Mouse (Mus musculus) midbrain, embryonic 14.5 days (tissue): ENCODE measurements around the gene Ass1. TPM values are rescaled to one million over a fixed set of nuclear protein-coding genes. Genes with fewer than 3 reads are reported as not detected.

Experiments
- ATAC-seq: fragments of 200-750 bp; cut with Nextera tagmentation; 2 replicates; pipeline ENCODE4 v1.8.0; 2017; ENCODE audit warnings: moderate number of reproducible peaks, moderate library complexity; ENCODE audit not compliant: low FRiP score, low TSS enrichment
- DNase-seq: peaks from one replicate; pipeline ENCODE4 v3.0.0-alpha.2; 2015
- H3K27ac ChIP-seq: fragments of 300-500 bp; sonication (generic); replicated peaks from 2 replicates; pipeline ENCODE4 v1.5.1; 2014; ENCODE audit warnings: mild to moderate bottlenecking, low read depth, low read length, moderate library complexity
- H3K27me3 ChIP-seq: fragments of 300-500 bp; sonication (generic); 2 replicates; pipeline ENCODE4 v1.6.1; 2014; ENCODE audit warnings: low read length, control low read depth, mixed read lengths; ENCODE audit not compliant: control insufficient read depth, insufficient read depth
- H3K36me3 ChIP-seq: fragments of 300-500 bp; sonication (generic); 2 replicates; pipeline ENCODE4 v1.6.1; 2014; ENCODE audit warnings: low read length, control low read depth; ENCODE audit not compliant: control insufficient read depth, insufficient read depth
- H3K4me1 ChIP-seq: fragments of 300-500 bp; sonication (generic); 2 replicates; pipeline ENCODE4 v1.6.1; 2014; ENCODE audit warnings: mild to moderate bottlenecking, antibody characterized with exemption, low read length, control low read depth; ENCODE audit not compliant: control insufficient read depth, insufficient read depth
- H3K4me2 ChIP-seq: fragments of 300-500 bp; sonication (generic); 2 replicates; pipeline ENCODE4 v1.6.1; 2014; ENCODE audit warnings: mild to moderate bottlenecking, low read length, moderate library complexity
- H3K4me3 ChIP-seq: fragments of 300-500 bp; sonication (generic); replicated peaks from 2 replicates; pipeline ENCODE4 v1.5.1; 2014; ENCODE audit warnings: low read depth, low read length
- H3K9ac ChIP-seq: fragments of 300-500 bp; sonication (generic); replicated peaks from 2 replicates; pipeline ENCODE4 v1.6.1; 2014; ENCODE audit warnings: mild to moderate bottlenecking, low read length, moderate library complexity
- H3K9me3 ChIP-seq: fragments of 300-500 bp; sonication (generic); 2 replicates; pipeline ENCODE4 v1.6.1; 2016; ENCODE audit warnings: low read length, control low read depth, mixed read lengths; ENCODE audit not compliant: control insufficient read depth
- WGBS: fragments of 180-500 bp; shearing (Covaris S2); extraction: QIAGEN DNeasy Blood & Tissue Kit; methylation state at CpG from one replicate; pipeline ENCODE4 v1.1.7; 2014; 5-methylcytosine and 5-hydroxymethylcytosine counted together
- polyA plus RNA-seq: library from polyadenylated mRNA; unstranded; fragments of >200 nt; fragmentation: Nextera tagmentation; extraction: Ambion mirVana; gene quantifications from 2 replicates; pipeline ENCODE4 v1.2.1, GENCODE M21; 2014

The Ass1 gene
- polyA plus RNA-seq, 1 experiment from 2014 or later, result 7.4 TPM

DNA sequence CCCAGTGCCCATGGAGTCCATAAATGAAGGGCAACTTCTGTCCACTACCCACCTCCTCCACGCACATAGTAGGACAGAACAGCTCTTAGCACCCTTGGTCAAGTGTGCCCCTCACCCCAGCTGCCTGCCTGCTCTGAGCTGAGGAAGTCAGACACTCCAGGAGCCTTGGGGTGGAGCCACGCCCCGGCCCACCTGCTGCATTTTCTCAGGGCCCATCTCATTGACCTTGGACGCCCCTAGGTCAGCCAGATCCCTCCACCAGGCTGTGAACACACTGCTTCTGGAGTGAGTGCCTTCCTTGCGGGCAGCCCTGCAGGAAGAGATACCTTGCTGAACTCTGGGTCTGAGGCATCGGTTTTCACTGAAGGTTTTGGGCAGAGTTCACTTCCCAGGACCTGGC is 1.6 kb downstream of the Ass1 start:
- ATAC-seq (no peak), DNase-seq (no peak)
- Histone ChIP-seq H3K4me2 (no peak overlapping the region), H3K36me3 (no peaks in the 10 kb centered on the region), H3K9me3 (no peaks in the 10 kb centered on the region), H3K9ac (no peak overlapping the region), H3K4me3 (no peak overlapping the region), H3K27ac (no peak overlapping the region), H3K27me3 (peaks cover 30% of the 10 kb centered on the region), H3K4me1 (peaks cover 21% of the 10 kb centered on the region)
- WGBS, result 56% methylated on average over 6 of the region's 6 CpGs

DNA sequence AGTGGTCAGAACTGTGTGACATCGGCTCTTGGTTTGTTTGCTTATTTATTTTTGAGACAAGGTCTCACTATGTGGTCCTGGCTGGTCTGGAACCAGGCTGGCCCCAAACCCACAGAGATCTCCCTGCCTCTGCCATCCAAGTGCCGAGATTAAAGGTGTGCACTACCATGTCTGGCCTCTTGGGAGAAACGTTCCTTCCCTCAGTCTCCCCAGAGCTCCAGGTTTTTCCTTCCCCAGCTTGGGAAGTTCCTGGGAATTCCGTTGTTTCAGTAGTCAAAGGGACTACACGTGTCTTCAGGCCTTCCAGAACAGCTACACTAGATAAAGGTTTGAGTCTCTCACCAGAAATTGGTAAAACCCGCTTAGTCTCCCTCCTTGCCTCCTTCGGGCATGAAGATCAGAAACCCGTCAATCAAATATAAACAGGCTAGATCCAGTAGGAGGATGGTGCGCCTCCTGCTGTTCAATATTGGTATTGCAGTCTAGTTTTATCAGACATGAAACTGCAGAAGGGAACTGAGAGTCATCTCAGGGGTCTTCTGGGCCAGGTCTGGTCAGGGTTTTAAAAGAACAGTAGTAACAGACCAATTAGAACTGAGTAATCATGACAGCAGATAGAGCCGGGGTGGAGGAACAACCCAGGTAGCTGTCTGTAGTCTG is 2.5 kb downstream of the Ass1 start:
- H3K36me3 ChIP-seq, result no peaks in the 10 kb centered on the region
- no peak for ATAC-seq
- peaks cover 30% of the 10 kb centered on the region for H3K27me3 ChIP-seq
- no peak overlapping the region for H3K9ac ChIP-seq
- WGBS, result 49% methylated on average over 10 of the region's 10 CpGs
- peak; percentile 65 for DNase-seq
- no peak overlapping the region for H3K4me2 ChIP-seq
- peaks cover 21% of the 10 kb centered on the region for H3K4me1 ChIP-seq
- no peak overlapping the region for H3K27ac ChIP-seq
- H3K9me3 ChIP-seq, result no peaks in the 10 kb centered on the region
- no peak overlapping the region for H3K4me3 ChIP-seq

DNA sequence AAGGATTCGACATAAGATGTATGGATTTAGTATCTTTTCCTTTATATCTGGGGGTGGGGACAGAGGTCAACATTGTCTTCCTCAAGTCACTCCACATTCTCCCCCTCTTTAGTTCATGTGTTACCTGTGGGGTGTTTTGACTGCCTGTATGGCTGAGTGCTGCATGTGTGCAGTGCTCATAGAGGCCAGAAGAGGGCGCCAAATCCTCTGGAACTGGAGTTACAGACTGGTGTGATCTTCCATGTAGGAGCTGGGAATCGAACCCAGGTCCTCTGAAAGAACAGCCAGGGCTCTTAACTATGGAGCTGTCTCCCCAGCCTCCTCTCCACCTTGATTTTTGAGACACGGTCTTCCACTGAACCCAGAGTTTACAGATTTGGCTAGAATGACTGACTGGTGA is 3.9 kb downstream of the Ass1 start:
- Histone ChIP-seq H3K4me3 (no peak overlapping the region), H3K9me3 (no peaks in the 10 kb centered on the region), H3K27ac (no peak overlapping the region), H3K27me3 (peaks cover 32% of the 10 kb centered on the region), H3K4me1 (peaks cover 21% of the 10 kb centered on the region), H3K36me3 (no peaks in the 10 kb centered on the region), H3K4me2 (no peak overlapping the region), H3K9ac (no peak overlapping the region)
- ATAC-seq (no peak), DNase-seq (no peak)
- WGBS, result 73% methylated on average over 4 of the region's 4 CpGs

DNA sequence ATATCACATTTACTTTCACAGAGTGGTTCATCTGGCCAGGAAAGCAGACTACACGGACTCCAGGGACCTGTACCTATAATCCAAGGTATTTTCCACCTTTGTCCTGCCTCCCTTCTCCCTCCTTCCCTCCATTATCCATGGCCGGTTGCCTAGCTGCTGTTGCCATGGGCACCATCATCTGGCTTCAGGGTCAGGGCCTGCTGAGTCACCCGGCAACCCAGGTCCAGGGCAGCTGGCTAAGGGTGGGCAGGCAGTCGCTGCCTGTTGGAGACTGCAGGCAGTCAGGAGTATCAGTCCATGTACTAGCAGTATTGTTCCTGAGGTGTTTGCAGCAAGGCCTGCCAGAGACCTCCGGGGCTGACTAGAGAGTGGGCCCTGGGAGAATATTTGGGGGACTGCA is 4.7 kb downstream of the Ass1 start:
- no peak overlapping the region for H3K4me3 ChIP-seq
- peaks cover 19% of the 10 kb centered on the region for H3K4me1 ChIP-seq
- H3K36me3 ChIP-seq, result no peaks in the 10 kb centered on the region
- no peak for ATAC-seq
- H3K27ac ChIP-seq, result no peak overlapping the region
- WGBS, result 27% methylated on average over 5 of the region's 5 CpGs
- no peak for DNase-seq
- H3K9me3 ChIP-seq, result no peaks in the 10 kb centered on the region
- no peak overlapping the region for H3K4me2 ChIP-seq
- H3K9ac ChIP-seq, result no peak overlapping the region
- H3K27me3 ChIP-seq, result peaks cover 27% of the 10 kb centered on the region

DNA sequence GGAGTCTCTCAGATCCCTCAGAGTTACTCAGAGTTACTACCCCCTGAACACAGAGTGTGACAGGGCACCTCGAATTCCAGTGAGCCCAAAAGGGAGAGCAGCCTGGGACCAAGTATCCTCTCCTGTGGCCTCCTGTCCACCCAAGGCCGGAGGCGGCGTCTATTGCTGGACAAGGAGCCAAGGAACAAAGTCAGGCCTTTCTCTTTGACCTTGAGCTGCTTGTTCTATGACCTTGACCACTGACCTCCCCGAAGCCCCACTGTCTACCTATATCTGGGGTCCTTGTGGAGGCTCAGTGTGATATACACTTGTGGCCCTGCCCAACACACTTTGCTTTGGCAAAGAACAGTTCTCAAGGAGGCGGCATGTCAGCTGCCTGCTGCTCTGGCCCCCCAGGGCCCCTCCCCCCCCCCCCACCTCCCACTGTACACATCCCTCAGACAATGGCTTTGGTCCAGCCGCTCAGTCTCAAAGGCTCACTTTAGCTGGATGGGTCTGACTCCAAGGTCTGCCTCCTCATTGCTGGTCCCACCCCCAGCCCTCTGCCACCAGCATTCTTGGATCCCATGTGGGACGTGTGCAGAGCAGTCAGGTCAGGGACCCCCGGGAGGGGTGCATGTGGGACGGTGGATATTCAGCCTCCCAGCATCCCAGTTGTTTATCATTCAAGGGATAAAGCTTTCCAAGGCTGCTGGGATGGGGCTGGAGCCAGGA is 6.3 kb downstream of the Ass1 start:
- no peak for ATAC-seq
- Histone ChIP-seq H3K4me2 (no peak overlapping the region), H3K36me3 (no peaks in the 10 kb centered on the region), H3K27me3 (peaks cover 13% of the 10 kb centered on the region; the same call in 1 of the 2 replicates), H3K4me3 (no peak overlapping the region), H3K27ac (no peak overlapping the region), H3K9me3 (no peaks in the 10 kb centered on the region), H3K9ac (no peak overlapping the region), H3K4me1 (peaks cover 8% of the 10 kb centered on the region)
- WGBS, result 71% methylated on average over 10 of the region's 10 CpGs
- no peak for DNase-seq

DNA sequence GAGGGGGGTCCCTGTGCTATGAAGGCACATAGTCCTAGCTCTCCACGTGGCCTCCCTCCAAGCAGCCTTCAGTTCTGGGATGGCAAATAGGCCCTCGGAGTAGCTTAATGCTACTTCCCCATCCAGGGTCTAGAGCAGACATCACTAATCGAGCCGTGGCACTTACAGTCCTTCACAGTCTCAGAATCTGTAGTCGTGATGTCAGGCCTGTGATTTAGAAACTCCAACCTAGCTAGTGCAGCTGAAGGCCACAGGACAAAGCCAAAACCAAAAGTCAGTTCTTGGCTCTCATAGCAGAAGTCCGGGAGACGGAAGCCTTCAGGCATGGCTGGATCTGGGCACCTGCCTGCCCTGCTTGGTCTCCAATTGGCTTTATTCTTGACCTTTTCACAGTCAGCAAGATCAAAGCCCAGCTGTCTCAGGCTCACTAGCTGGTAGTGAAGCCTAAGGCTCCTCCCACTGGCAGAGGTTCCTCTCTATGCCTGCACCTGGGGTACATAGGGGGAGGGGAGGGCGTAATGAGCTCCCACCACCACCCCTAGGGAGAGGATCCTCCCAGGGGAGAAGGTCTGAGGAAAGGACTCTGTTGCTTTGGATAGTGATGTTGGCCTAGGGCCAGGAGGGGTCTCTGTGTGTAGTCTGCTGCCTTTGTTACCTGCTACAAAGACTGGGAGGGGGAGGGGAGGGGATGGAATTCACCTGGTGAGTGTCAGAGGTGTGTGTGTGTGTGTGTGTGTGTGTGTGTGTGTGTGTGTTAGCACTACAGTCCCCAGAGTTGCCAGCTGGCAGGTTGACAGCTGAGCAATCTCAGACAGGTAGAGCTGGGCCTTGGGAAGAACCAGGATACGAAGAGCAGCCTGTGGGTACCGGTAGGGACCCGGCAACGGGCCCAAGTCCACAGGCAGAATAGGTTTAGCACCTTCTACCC is 7.5 kb downstream of the Ass1 start:
- DNase-seq (no peak), ATAC-seq (no peak)
- Histone ChIP-seq H3K4me2 (no peak overlapping the region), H3K9me3 (no peaks in the 10 kb centered on the region), H3K27ac (no peak overlapping the region), H3K36me3 (no peaks in the 10 kb centered on the region), H3K4me1 (peaks cover 8% of the 10 kb centered on the region), H3K27me3 (peaks cover 10% of the 10 kb centered on the region; the same call in 1 of the 2 replicates), H3K4me3 (no peak overlapping the region), H3K9ac (no peak overlapping the region)
- WGBS, result 75% methylated on average over 12 of the region's 12 CpGs

DNA sequence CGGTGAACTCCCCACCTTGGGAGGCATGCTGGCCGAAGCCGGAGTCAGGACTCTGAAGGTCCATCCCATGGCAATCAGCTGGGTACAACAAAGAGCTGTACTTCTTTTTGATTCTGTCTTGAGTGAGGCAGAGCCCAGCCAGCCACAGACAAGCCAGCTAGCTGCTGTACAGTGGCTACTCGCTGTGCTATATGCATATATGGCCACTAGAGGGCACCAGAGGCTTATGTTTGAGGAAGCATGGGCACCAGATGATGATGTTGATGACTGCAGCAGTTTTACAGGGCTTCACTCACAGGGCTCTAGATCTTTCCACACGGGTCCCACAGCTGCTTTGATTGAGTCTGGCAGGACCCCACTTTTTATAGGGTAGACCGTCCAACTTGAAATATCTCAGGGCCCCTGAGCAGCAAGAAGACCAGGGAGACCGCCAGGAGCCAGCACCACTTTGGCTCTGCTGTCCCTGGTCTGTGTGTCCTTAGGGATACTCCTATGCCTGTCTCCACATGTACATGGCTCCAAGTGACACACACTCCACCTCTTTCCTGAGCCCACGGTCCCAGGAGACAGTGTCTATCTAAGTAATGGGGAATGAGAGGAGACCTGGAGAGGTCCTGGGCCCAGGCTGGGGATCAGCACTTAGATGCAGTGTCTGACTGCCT is 13.0 kb downstream of the Ass1 start:
- 31% methylated on average over 8 of the region's 8 CpGs for WGBS
- Histone ChIP-seq H3K4me1 (no peaks in the 10 kb centered on the region), H3K36me3 (no peaks in the 10 kb centered on the region), H3K27ac (no peak overlapping the region), H3K27me3 (peaks cover 52% of the 10 kb centered on the region), H3K4me3 (no peak overlapping the region), H3K4me2 (no peak overlapping the region), H3K9ac (no peak overlapping the region), H3K9me3 (no peaks in the 10 kb centered on the region)
- ATAC-seq (0 out of 2 replicates have a peak, but pooled peaks have one; percentile 48), DNase-seq (peak; percentile 96)

DNA sequence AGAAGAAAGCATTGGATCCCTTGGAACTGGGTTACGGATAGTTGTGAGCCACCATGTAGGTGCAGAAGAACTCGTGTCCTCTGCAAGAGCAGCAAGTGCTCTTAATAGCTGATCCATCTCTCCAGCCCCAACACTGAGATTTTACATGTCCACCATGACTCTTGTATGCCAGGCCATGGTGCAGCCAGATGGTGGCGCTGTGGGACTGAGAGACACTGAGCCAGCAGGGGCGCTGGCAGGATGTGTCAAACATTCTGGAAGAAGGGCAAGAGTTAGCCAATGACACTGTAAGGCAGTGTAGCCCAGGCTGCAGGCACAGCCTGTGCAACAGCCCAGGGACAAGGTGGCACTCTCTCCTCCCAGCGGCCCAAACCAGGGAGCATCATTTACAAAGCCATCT is 14.2 kb downstream of the Ass1 start:
- DNase-seq (peak; percentile 90), ATAC-seq (no peak)
- Histone ChIP-seq H3K9ac (no peak overlapping the region), H3K4me2 (no peak overlapping the region), H3K9me3 (no peaks in the 10 kb centered on the region), H3K36me3 (no peaks in the 10 kb centered on the region), H3K27me3 (peaks cover 55% of the 10 kb centered on the region), H3K4me1 (no peaks in the 10 kb centered on the region), H3K4me3 (no peak overlapping the region), H3K27ac (no peak overlapping the region)
- 21% methylated on average over 5 of the region's 5 CpGs for WGBS
